Mouse (Mus musculus): ENCODE data around the gene Pnkp. TPM values are rescaled to one million over a fixed set of nuclear protein-coding genes. Genes with fewer than 3 reads are reported as not detected.
A peak's percentile ranks its signal among the peaks of the same experiment; 100 is the strongest.

Pnkp gene
- 30.2 and 31.6 TPM in 2 replicates for polyA plus RNA-seq (2015; fragmentation: Nextera tagmentation; extraction: Ambion mirVana)

- peak; percentile 36 for ATAC-seq (ENCODE audit: low read depth)
- no peaks in the 10 kb centered on the region for H3K27me3 ChIP-seq
- peaks cover 23% of the 10 kb centered on the region for H3K36me3 ChIP-seq
- H3K4me1 ChIP-seq (replicated peaks) = peaks cover 73% of the 10 kb centered on the region
- peak within 1 kb of the TSS; percentile 97 for H3K4me2 ChIP-seq
- peak within 1 kb of the TSS; percentile 93 for H3K9ac ChIP-seq
- H3K4me3 ChIP-seq = peak within 1 kb of the TSS; percentile 73
- peak within 1 kb of the TSS; percentile 95 for H3K27ac ChIP-seq (replicated peaks)
- H3K9me3 ChIP-seq = no peaks in the 10 kb centered on the region
- under 1% methylated on average over 32 of the region's 32 CpGs for WGBS
Measured at GRCm38 (mm10) chr7:44857042-44857552, at the start of gene Pnkp. Pnkp (plus strand) TSS chr7:44857139.

DNA sequence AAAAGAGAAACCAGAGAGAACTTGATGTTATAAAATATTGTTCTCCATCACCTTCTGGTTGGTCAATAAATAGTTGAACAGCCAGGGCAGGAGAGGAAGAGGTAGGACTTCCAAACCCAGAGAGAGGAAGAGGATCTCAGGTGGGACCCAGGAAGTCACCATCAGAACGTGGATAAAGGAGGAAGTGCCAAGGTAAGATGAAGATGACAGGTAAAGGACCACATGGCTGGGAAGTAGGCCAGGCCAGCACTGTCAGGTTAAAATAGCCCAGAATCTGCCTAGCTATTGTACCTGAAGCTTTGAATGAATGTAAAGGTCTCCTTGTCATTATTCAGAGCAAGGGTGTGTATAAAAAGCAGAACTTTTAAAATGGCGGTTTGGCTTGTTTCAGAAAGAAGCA lies 48.0 kb upstream of the Pnkp start:
- 82% methylated on average over 2 of the region's 2 CpGs for WGBS
- Histone ChIP-seq H3K9me3 (no peaks in the 10 kb centered on the region), H3K4me3 (no peak overlapping the region), H3K36me3 (peaks cover 4% of the 10 kb centered on the region; the same call in 1 of the 2 replicates), H3K4me2 (no peak overlapping the region), H3K9ac (no peak overlapping the region), H3K27ac (replicated peaks) (no peak overlapping the region), H3K4me1 (replicated peaks) (no peaks in the 10 kb centered on the region), H3K27me3 (no peaks in the 10 kb centered on the region)
- no peak for ATAC-seq (ENCODE audit: low read depth)

- Histone ChIP-seq H3K9me3 (no peaks in the 10 kb centered on the region), H3K4me3 (no peak overlapping the region), H3K27ac (replicated peaks) (no peak overlapping the region), H3K4me2 (no peak overlapping the region), H3K9ac (no peak overlapping the region), H3K27me3 (no peaks in the 10 kb centered on the region), H3K4me1 (replicated peaks) (no peaks in the 10 kb centered on the region), H3K36me3 (peaks cover 4% of the 10 kb centered on the region; the same call in 1 of the 2 replicates)
- WGBS = 88% methylated on average over 3 of the region's 3 CpGs
- ATAC-seq (ENCODE audit: low read depth) = no peak
Measured at GRCm38 (mm10) chr7:44809466-44809865, 47.5 kb upstream of the Pnkp start.

DNA sequence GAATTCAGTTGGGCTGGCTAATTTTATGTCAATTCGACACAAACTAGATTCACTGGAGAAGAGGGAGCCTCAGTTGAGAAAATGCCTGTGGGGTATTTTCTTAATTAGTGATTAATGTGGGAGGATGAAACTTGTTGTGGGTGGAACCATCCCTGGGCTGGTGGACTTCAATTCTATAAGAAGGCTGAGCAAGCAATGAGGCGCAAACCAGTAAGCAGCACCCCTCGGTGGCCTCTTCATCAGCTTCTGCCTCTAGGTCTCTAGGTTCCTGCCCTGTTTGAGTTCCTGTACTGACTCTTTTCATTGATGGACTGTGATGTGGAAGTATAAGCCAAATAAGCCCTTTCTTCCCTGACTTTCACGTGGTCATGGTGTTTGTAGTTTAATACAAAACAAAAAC lies 46.6 kb upstream of the Pnkp start:
- no peak overlapping the region for H3K9ac ChIP-seq
- H3K27ac ChIP-seq (replicated peaks) = no peak overlapping the region
- no peak overlapping the region for H3K4me3 ChIP-seq
- ATAC-seq (ENCODE audit: low read depth) = no peak
- H3K36me3 ChIP-seq = peaks cover 4% of the 10 kb centered on the region; the same call in 1 of the 2 replicates
- no peaks in the 10 kb centered on the region for H3K27me3 ChIP-seq
- H3K9me3 ChIP-seq = no peaks in the 10 kb centered on the region
- H3K4me2 ChIP-seq = no peak overlapping the region
- 83% methylated on average over 4 of the region's 4 CpGs for WGBS
- peaks cover 8% of the 10 kb centered on the region for H3K4me1 ChIP-seq (replicated peaks)

DNA sequence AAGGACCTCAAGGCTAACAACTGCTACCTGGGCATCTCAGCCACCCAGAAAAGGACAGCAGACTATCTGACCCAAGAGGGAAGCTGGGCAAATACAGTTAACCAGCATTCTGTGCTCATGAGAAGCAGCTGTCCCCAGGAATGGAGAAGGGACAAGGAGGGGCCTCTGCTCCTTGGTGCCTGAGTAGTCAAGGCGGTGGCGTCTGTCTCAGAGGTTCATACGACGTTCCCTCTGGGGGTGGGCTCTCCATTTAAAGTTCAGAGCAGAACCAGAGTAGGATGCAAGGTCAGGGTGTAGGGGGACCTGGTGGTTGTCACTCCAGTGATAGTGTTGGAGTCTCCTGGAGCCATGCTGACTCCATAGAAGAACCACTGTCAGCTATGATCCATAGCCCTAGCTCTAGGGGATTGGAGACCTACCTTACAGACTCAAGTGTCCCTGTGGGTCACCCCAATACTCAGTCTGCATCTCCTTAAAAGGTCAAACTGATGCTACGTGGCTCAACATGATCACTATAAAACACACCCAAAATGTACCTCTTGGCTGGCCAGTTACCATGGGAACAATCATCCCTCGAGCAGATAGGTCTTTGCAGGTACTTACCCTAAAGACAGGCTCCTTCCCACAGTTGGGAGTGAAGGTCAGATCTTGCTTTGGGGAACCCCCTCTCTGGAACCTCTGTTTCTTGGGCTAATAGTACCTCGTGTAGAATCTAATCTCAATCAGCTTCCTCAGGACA lies 46.0 kb upstream of the Pnkp start:
- ATAC-seq (ENCODE audit: low read depth) = no peak
- Histone ChIP-seq H3K9ac (no peak overlapping the region), H3K4me1 (replicated peaks) (peaks cover 10% of the 10 kb centered on the region), H3K4me2 (no peak overlapping the region), H3K36me3 (peaks cover 4% of the 10 kb centered on the region; the same call in 1 of the 2 replicates), H3K27me3 (no peaks in the 10 kb centered on the region), H3K4me3 (no peak overlapping the region), H3K9me3 (no peaks in the 10 kb centered on the region), H3K27ac (replicated peaks) (no peak overlapping the region)
- WGBS = 89% methylated on average over 7 of the region's 7 CpGs

DNA sequence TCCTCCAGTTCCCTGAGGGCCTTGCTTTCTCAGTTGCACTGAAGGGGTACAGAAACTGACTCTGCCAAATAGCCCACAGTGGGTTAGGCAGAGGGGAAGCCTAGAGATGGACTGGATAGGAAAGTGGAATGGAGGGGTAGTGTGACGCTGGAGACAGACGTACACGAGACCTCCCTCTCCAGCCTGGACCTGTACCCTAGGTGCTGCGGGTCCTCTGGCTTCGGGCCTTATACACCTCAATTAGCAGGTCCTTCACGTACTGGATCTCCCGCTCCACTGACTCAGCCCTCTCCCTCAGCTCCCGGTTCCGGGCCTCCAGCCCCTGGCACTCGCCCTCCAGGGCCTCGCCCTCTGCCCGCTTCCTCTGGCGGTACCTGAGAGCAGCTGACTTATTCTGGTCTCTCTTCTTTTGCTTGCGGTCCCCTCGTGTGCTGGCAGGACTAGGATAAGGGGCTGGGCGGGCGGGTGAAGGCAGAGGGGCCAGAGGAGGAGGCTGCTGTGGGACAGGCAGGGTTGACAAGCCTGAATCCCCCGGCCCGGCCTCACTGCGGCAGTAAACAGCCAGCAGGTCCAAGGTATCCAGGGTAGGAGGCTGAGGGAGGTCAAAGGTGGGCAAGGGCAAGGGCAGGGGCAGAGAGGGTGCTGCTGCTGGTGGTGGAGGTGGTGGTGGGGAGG lies 44.2 kb upstream of the Pnkp start:
- no peak overlapping the region for H3K4me2 ChIP-seq
- H3K4me3 ChIP-seq = no peak overlapping the region
- peaks cover 4% of the 10 kb centered on the region; the same call in 1 of the 2 replicates for H3K36me3 ChIP-seq
- no peaks in the 10 kb centered on the region for H3K9me3 ChIP-seq
- H3K9ac ChIP-seq = no peak overlapping the region
- H3K27me3 ChIP-seq = no peaks in the 10 kb centered on the region
- no peak for ATAC-seq (ENCODE audit: low read depth)
- peaks cover 22% of the 10 kb centered on the region for H3K4me1 ChIP-seq (replicated peaks)
- H3K27ac ChIP-seq (replicated peaks) = no peak overlapping the region
- WGBS = 92% methylated on average over 20 of the region's 20 CpGs

DNA sequence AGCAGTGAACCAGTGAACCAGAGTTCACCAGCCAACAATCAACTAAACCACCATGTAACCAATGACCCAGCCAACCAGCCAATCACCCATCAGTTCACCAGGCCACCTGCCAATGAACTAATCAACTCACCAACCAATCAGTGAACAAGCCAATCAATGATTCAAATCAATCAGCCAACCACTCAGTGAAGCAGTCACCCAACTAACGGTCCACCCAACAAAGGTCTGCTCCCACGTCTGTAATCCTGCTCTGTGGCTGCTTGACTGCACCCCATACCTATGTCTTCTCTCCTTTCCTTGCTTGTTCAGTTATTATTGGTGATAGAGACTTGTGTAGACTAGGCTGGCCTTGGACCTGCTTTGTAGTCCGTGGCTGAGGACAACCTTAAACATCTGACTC lies 43.0 kb upstream of the Pnkp start:
- no peak for ATAC-seq (ENCODE audit: low read depth)
- Histone ChIP-seq H3K9ac (no peak overlapping the region), H3K4me2 (no peak overlapping the region), H3K27me3 (no peaks in the 10 kb centered on the region), H3K36me3 (peaks cover 4% of the 10 kb centered on the region; the same call in 1 of the 2 replicates), H3K4me1 (replicated peaks) (peaks cover 34% of the 10 kb centered on the region), H3K27ac (replicated peaks) (no peak overlapping the region), H3K9me3 (no peaks in the 10 kb centered on the region), H3K4me3 (no peak overlapping the region)
- WGBS = 95% methylated on average over 3 of the region's 3 CpGs

DNA sequence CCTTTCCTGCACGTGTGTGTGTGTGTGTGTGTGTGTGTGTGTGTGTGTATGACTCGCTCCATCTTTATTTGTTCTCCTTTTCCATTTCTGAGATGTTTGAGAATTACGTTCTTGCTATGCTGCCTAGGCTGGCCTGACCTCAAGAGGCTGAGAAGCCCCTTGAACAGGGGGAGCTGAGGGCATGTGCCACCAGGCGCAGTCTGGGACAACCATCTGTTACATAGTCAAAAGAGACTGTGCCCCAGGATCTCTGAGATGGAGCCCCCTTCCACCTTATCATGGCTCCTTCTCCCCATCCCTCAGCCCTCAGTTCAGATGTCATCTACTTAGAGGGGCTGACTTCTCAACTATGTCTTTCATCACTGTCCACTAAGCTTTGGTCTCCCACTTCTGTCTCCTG lies 42.5 kb upstream of the Pnkp start:
- ATAC-seq (ENCODE audit: low read depth) = no peak
- Histone ChIP-seq H3K4me1 (replicated peaks) (peaks cover 38% of the 10 kb centered on the region), H3K27me3 (no peaks in the 10 kb centered on the region), H3K9ac (no peak overlapping the region), H3K36me3 (peaks cover 4% of the 10 kb centered on the region; the same call in 1 of the 2 replicates), H3K9me3 (no peaks in the 10 kb centered on the region), H3K4me2 (no peak overlapping the region), H3K4me3 (no peak overlapping the region), H3K27ac (replicated peaks) (no peak overlapping the region)
- WGBS = 95% methylated on average over 4 of the region's 4 CpGs

DNA sequence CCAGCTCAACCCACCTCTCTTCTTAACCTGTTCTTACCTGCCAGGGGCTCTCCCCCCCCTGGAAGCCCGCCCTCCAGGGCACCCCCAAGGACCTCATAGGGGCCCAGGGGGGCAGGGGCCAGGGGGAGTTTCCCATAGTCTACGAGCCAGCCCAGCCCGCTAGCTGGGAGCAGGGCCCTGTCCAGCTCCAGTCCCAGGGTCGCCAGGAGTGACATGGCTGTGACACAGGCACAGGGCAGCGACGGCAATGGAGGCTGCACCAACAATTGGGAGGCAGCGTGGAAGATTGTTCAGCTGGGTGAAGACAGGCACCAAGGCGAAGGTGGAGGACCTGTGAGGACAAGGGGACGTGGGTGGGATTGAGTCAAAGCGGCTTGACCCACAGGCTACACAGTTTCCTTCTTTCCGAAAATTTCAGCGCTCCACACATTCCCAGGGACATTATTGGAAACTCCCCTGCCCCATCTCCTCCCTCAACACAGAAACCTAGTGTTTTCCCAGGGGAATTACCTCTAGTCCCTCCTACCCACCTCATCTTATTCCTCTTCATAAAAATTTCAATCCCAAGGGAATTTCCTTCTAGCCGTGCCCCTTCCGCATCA lies 41.9 kb upstream of the Pnkp start:
- Histone ChIP-seq H3K4me1 (replicated peaks) (peaks cover 44% of the 10 kb centered on the region), H3K9ac (peak overlapping the region; percentile 57), H3K4me3 (peak overlapping the region; percentile 84), H3K27me3 (no peaks in the 10 kb centered on the region), H3K36me3 (peaks cover 4% of the 10 kb centered on the region; the same call in 1 of the 2 replicates), H3K4me2 (peak overlapping the region; percentile 69), H3K27ac (replicated peaks) (peak overlapping the region; percentile 94), H3K9me3 (no peaks in the 10 kb centered on the region)
- ATAC-seq (ENCODE audit: low read depth) = peak; percentile 20
- 26% methylated on average over 14 of the region's 14 CpGs for WGBS

DNA sequence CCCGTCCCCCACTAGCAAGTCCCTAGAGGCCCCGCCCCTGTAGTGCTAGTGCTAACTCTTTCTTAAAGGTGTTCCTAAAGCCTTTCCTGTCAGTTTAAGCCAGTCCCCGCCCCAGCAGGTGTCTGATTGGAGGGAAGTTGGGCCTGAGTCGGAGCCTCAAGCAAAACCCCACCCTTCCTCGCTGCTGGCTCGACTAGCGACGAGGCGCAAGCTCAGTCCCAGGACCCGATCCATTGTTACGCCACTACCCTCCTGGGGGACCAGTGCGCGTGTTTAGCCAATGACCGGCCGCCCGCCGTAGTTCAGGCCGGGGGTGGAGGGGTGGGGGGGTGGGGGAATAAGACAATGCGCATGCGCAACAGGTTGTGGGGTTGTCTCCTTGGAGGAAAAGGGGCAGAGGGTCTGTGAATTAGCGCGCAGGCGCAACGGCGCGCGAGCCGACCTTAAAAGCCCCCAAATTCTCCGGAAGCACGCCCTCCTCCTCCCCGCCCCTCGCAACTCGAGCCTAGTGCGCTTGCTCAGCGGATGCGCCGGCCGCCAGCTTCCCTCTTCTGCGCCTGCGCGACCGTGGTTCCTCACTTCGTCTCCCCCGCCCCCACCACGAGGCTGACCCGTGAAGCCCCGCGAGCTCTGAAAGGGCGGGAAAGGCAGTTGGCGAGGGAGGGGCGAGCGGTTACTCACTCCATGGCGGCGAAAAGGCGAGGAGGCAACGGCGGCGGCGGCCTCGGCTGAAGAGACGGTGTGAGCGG lies 41.0 kb upstream of the Pnkp start, which contains the start of the genes Nup62 and Il4i1:
Nup62 (plus strand) TSS at position 368 of the 749 bp plus-strand sequence.
Il4i1 (plus strand) TSS at position 667 of the 749 bp plus-strand sequence.
- Histone ChIP-seq H3K9ac (peak within 1 kb of the TSS; percentile 93), H3K4me3 (peak within 1 kb of the TSS; percentile 84), H3K27ac (replicated peaks) (peak within 1 kb of the TSS; percentile 94), H3K9me3 (no peaks in the 10 kb centered on the region), H3K4me1 (replicated peaks) (peaks cover 53% of the 10 kb centered on the region), H3K4me2 (peak within 1 kb of the TSS; percentile 69), H3K36me3 (peaks cover 4% of the 10 kb centered on the region; the same call in 1 of the 2 replicates), H3K27me3 (no peaks in the 10 kb centered on the region)
- WGBS = under 1% methylated on average over 62 of the region's 62 CpGs
- peak; percentile 94 for ATAC-seq (ENCODE audit: low read depth)

DNA sequence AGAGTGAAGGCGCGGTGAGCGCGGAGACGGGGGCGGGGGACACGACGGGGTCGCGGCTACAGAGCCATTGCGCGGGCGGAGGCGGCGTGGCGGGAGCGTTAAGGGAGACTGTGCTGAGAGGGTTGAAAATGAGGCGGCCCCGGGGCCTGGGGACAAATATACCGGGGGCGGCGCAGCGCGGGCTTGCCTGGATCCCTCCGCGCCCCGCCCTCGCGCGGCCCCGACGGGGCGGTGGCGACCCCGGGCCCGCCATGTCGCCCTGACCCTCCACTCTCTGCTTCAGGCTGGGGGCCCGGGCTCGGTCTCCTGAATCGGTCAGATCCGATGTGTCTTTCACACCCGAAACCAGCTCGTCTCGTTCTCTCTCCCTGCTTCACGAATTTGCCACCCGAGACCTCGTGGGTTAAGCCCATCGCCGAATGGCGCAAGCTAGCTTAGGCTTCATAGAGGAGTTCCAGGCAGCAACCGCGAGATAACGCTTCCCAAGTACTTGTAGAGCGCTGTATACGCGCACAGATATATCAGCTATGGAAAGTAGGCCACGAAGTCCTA lies 40.4 kb upstream of the Pnkp start, which contains the start of gene Atf5:
Atf5 (minus strand) TSS at position 189 of the 552 bp plus-strand sequence.
- Histone ChIP-seq H3K4me2 (peak within 1 kb of the TSS; percentile 69), H3K9ac (peak within 1 kb of the TSS; percentile 93), H3K4me3 (peak within 1 kb of the TSS; percentile 84), H3K36me3 (peaks cover 4% of the 10 kb centered on the region; the same call in 1 of the 2 replicates), H3K4me1 (replicated peaks) (peaks cover 56% of the 10 kb centered on the region), H3K27ac (replicated peaks) (peak within 1 kb of the TSS; percentile 94), H3K9me3 (no peaks in the 10 kb centered on the region), H3K27me3 (no peaks in the 10 kb centered on the region)
- peak; percentile 45 for ATAC-seq (ENCODE audit: low read depth)
- under 1% methylated on average over 50 of the region's 57 CpGs for WGBS

Data from neural tube, embryonic 13.5 days (tissue).